Mouse (Mus musculus): ENCODE data around the gene Fggy.
A peak's percentile ranks its signal among the peaks of the same experiment; 100 is the strongest.

The Fggy gene

GRCm38 (mm10) chr4:95909689-95910654 lies 352.7 kb downstream of the Fggy start:
- DNase-seq (ENCODE audit: low spot score), result peak; percentile 62

- no peak for DNase-seq (ENCODE audit: low spot score)
Observed at GRCm38 (mm10) chr4:95913026-95913425, 355.7 kb downstream of the Fggy start.

- DNase-seq (ENCODE audit: low spot score), result no peak
Observed at GRCm38 (mm10) chr4:95915628-95916579, 358.6 kb downstream of the Fggy start.

GRCm38 (mm10) chr4:95917703-95918102 lies 360.4 kb downstream of the Fggy start:
- no peak for DNase-seq (ENCODE audit: low spot score)

- no peak for DNase-seq (ENCODE audit: low spot score)
Observed at GRCm38 (mm10) chr4:95920448-95920847, 363.1 kb downstream of the Fggy start.

- peak; percentile 47 for DNase-seq (ENCODE audit: low spot score)
Observed at GRCm38 (mm10) chr4:95924210-95925184, 367.2 kb downstream of the Fggy start.

- DNase-seq (ENCODE audit: low spot score), result no peak
Observed at GRCm38 (mm10) chr4:95928846-95929245, 371.5 kb downstream of the Fggy start.

GRCm38 (mm10) chr4:95929936-95930335 lies 372.6 kb downstream of the Fggy start:
- no peak for DNase-seq (ENCODE audit: low spot score)

- no peak for DNase-seq (ENCODE audit: low spot score)
Observed at GRCm38 (mm10) chr4:95931331-95931730, 374.0 kb downstream of the Fggy start.

GRCm38 (mm10) chr4:95933801-95934356 lies 376.6 kb downstream of the Fggy start:
- no peak for DNase-seq (ENCODE audit: low spot score)

- no peak for DNase-seq (ENCODE audit: low spot score)
Observed at GRCm38 (mm10) chr4:95934384-95935035, 377.2 kb downstream of the Fggy start.

GRCm38 (mm10) chr4:95938701-95939100 lies 381.4 kb downstream of the Fggy start:
- no peak for DNase-seq (ENCODE audit: low spot score)

GRCm38 (mm10) chr4:95947896-95948295 lies 390.6 kb downstream of the Fggy start:
- no peak for DNase-seq (ENCODE audit: low spot score)

GRCm38 (mm10) chr4:95953328-95953727 lies 396.0 kb downstream of the Fggy start:
- no peak for DNase-seq (ENCODE audit: low spot score)

GRCm38 (mm10) chr4:95966928-95967724 lies 409.8 kb downstream of the Fggy start, which contains the start of gene Hook1:
Gene Hook1 (plus strand): TSS chr4:95967240.
- DNase-seq (ENCODE audit: low spot score), result peak; percentile 97

All from yolk sac, embryonic 10.5 days (tissue).